Mouse (Mus musculus) ES-E14 (cell line): ENCODE measurements around the gene Zmynd11.

Experiments
- CHD2 ChIP-seq: IDR thresholded peaks from 2 replicates; pipeline ENCODE4 v1.6.1; 2014; ENCODE audit warnings: mild to moderate bottlenecking, low read depth, low read length, inconsistent platforms
- HCFC1 ChIP-seq: IDR thresholded peaks from 2 replicates; pipeline ENCODE4 v1.6.1; 2012; ENCODE audit warnings: low read length, inconsistent platforms, borderline replicate concordance; ENCODE audit not compliant: insufficient read depth
- ZNF384 ChIP-seq: IDR thresholded peaks from 2 replicates; pipeline ENCODE4 v1.6.1; 2012; ENCODE audit warnings: low read depth, low read length, inconsistent platforms

GRCm38 (mm10) chr13:9684153-9684923 is 80.8 kb downstream of the Zmynd11 start:
- TF ChIP-seq CHD2 (no peak), ZNF384 (no peak), HCFC1 (no peak)
